Comparison of ENCODE assay signal across 8 mouse cellular contexts in genomic region chr3:27690030-27690429, GRCm38 (mm10). TPM values are rescaled to one million over a fixed set of nuclear protein-coding genes. Genes with fewer than 3 reads are reported as not detected.
DNase-seq lines count a peak whose midpoint lies in the region; ATAC-seq and TF ChIP-seq lines count a peak whose summit lies in the region.

No protein-coding gene starts in this region.

- WGBS in lung, postnatal 0 days, result 6% methylated on average over 6 of the region's 6 CpGs
- WGBS in stomach, postnatal 0 days, result 18% methylated on average over 6 of the region's 6 CpGs

- no peak for TF ChIP-seq CTCF in left cerebral cortex, adult 2 months (IDR thresholded peaks at IDR 0.05)
- peak; percentile 16; the same call in 1 of the 2 replicates for TF ChIP-seq CTCF in lung, postnatal 0 days (IDR thresholded peaks at IDR 0.05)
- TF ChIP-seq CTCF in stomach, postnatal 0 days (IDR thresholded peaks at IDR 0.05; ENCODE audit: low read depth), result no peak

- no peaks in the 10 kb centered on the region for H3K36me3 ChIP-seq in lung, postnatal 0 days (ENCODE audit: insufficient read depth, low read length)
- no peaks in the 10 kb centered on the region; the same call in 1 of the 2 replicates for H3K36me3 ChIP-seq in stomach, postnatal 0 days (ENCODE audit: control insufficient read depth, insufficient read depth, low read length)

- H3K27ac ChIP-seq in left cerebral cortex, adult 2 months, result no peak overlapping the region
- H3K27ac ChIP-seq in lung, postnatal 0 days (ENCODE audit: low read length), result peak overlapping the region; percentile 90
- H3K27ac ChIP-seq in stomach, postnatal 0 days (replicated peaks), result peak overlapping the region; percentile 90

- no peak overlapping the region for H3K9ac ChIP-seq in lung, postnatal 0 days (replicated peaks; ENCODE audit: low read depth)
- no peak overlapping the region for H3K9ac ChIP-seq in stomach, postnatal 0 days (ENCODE audit: low read length)

- H3K27me3 ChIP-seq in lung, postnatal 0 days (replicated peaks; ENCODE audit: insufficient read depth, low read length), result no peaks in the 10 kb centered on the region
- no peaks in the 10 kb centered on the region for H3K27me3 ChIP-seq in stomach, postnatal 0 days (ENCODE audit: control insufficient read depth, insufficient read depth, low read length)

- H3K4me3 ChIP-seq in left cerebral cortex, adult 2 months, result no peak overlapping the region
- peak overlapping the region; percentile 8; the same call in 1 of the 2 replicates for H3K4me3 ChIP-seq in lung, postnatal 0 days (ENCODE audit: low read depth, low read length)
- H3K4me3 ChIP-seq in stomach, postnatal 0 days (ENCODE audit: low read depth, low read length), result no peak overlapping the region

- H3K9me3 ChIP-seq in lung, postnatal 0 days (ENCODE audit: low read length), result no peaks in the 10 kb centered on the region
- H3K9me3 ChIP-seq in stomach, postnatal 0 days (ENCODE audit: control insufficient read depth, low read length), result no peaks in the 10 kb centered on the region

- TF ChIP-seq EP300 in lung, postnatal 0 days (IDR thresholded peaks at IDR 0.05), result peak; percentile 75; the same call in 1 of the 2 replicates
- no peak for TF ChIP-seq EP300 in stomach, postnatal 0 days (optimal IDR thresholded peaks at IDR 0.05)

- H3K4me1 ChIP-seq in lung, postnatal 0 days (ENCODE audit: insufficient read depth, low read depth, low read length), result peaks cover 28% of the 10 kb centered on the region; the same call in 1 of the 2 replicates
- H3K4me1 ChIP-seq in stomach, postnatal 0 days (replicated peaks; ENCODE audit: control insufficient read depth, insufficient read depth), result peaks cover 16% of the 10 kb centered on the region

- intact Hi-C loops in left cerebral cortex, postnatal 10 days (cut with DNase I), result loop anchor here (10.0 kb wide), 1 partner anchor 215 kb away; no protein-coding TSS in a partner anchor
- intact Hi-C loops in left cerebral cortex, adult 2 months (cut with DNase I), result loop anchor here (5.0 kb wide), 1 partner anchor 128 kb away; no protein-coding TSS in a partner anchor
- intact Hi-C loops in gastrocnemius, postnatal 14 days (cut with DNase I; ENCODE audit: low total_unique reads), result no loop called here

- peak; percentile 31 to 83 for DNase-seq in left cerebral cortex, postnatal 10 days (ENCODE audit: extremely low spot score in 1 of 2, low spot score in 2 of 2)
- no peak for DNase-seq in left cerebral cortex, adult 2 months (ENCODE audit: extremely low spot score in 1 of 2, low spot score in 2 of 2)
- DNase-seq in adrenal gland, adult 2 months, result peak; percentile 85
- peak; percentile 70 for DNase-seq in gastrocnemius, postnatal 14 days
- DNase-seq in kidney, adult 18-20 months, result peak; percentile 78
- DNase-seq in lung, postnatal 0 days (ENCODE audit: low spot score), result peak; percentile 95
- peak; percentile 85 for DNase-seq in stomach, postnatal 0 days (ENCODE audit: low spot score)
- DNase-seq in thymus, postnatal 14 days, result no peak

- ATAC-seq in lung, postnatal 0 days, result peak; percentile 82
- ATAC-seq in stomach, postnatal 0 days (ENCODE audit: low FRiP score, low TSS enrichment), result peak; percentile 90

- peak overlapping the region; percentile 32 for H3K4me2 ChIP-seq in lung, postnatal 0 days (replicated peaks; ENCODE audit: low read depth, low read length)
- H3K4me2 ChIP-seq in stomach, postnatal 0 days (replicated peaks; ENCODE audit: low read depth), result 0 out of 2 replicates have a peak overlapping the region, but pooled peaks have one; percentile 27

RNA-seq across cellular contexts. Expression of gene Fndc3b, which starts 21.1 kb away (rescaled TPM):
- total RNA-seq in left cerebral cortex, postnatal 10 days (2021), result 10 to 100 TPM; 22.9 to 25.7 TPM
- 10 to 100 TPM; 25.1 to 27.7 TPM for total RNA-seq in left cerebral cortex, adult 2 months (2021)
- total RNA-seq in adrenal gland, adult 2 months (2021), result 100 to 1,000 TPM in 1 of 2 experiments, 10 to 100 TPM in 1; 88.9 to 120 TPM
- 15.5 and 27.9 TPM in 2 replicates for polyA plus RNA-seq in adrenal gland, adult 2 months (2012; rRNA removed)
- total RNA-seq in gastrocnemius, postnatal 14 days (2021), result 10 to 100 TPM; 30.8 to 35.4 TPM
- 28.5 and 30.6 TPM in 2 replicates for polyA plus RNA-seq in lung, postnatal 0 days (2015; fragmentation: Nextera tagmentation; extraction: Ambion mirVana)
- polyA plus RNA-seq in stomach, postnatal 0 days (2015; fragmentation: Nextera tagmentation; extraction: Ambion mirVana), result 11.8 TPM in 2 replicates

Comparison
In these comparisons a context has a peak if more than half of its experiments do, and no peak if none do; other contexts are left out.
1. DNase-seq: peak in left cerebral cortex, postnatal 10 days (2 of 2), adrenal gland, adult 2 months (single experiment), gastrocnemius, postnatal 14 days (single experiment), kidney, adult 18-20 months (single experiment), lung, postnatal 0 days (single experiment) and stomach, postnatal 0 days (single experiment); none in left cerebral cortex, adult 2 months (0 of 2) and thymus, postnatal 14 days (single experiment).